In genomic region chr2:112339736-112340135, GRCm38 (mm10) we compare ENCODE assay signal across 10 mouse cellular contexts. TPM values are rescaled to one million over a fixed set of nuclear protein-coding genes. Genes with fewer than 3 reads are reported as not detected.
DNase-seq lines count a peak whose midpoint lies in the region; ATAC-seq and TF ChIP-seq lines count a peak whose summit lies in the region.
"Had no signal": no experiment of that assay in that cellular context is flagged by ENCODE, and none has a peak within 500 bp of the region (broad histone marks: within the 10 kb centered on the region; RNA-seq: fewer than 3 reads in every experiment).

No protein-coding gene starts in this region.

- ATAC-seq in kidney, embryonic 14.5 days (ENCODE audit: low FRiP score, low TSS enrichment) = no peak
- no peak for ATAC-seq in liver, postnatal 0 days
- ATAC-seq: hindbrain, embryonic 16.5 days; midbrain, embryonic 16.5 days had no signal

- DNase-seq in kidney, adult 9 months = peak; percentile 22
- peak; percentile 30 to 37 for DNase-seq in B cell, adult 2 months
- DNase-seq in liver, postnatal 0 days = no peak
- no peak for DNase-seq in layer of hippocampus, postnatal 25 days (ENCODE audit: extremely low spot score in 1 of 2, low spot score in 1 of 2)
- no peak for DNase-seq in right cerebral cortex, postnatal 14 days
- DNase-seq: cerebellum, postnatal 36 days had no signal

- no peaks in the 10 kb centered on the region for H3K9me3 ChIP-seq in kidney, embryonic 14.5 days (ENCODE audit: control insufficient read depth, low read length)
- no peaks in the 10 kb centered on the region for H3K9me3 ChIP-seq in E14TG2a.4 (ENCODE audit: low read length)
- no peaks in the 10 kb centered on the region for H3K9me3 ChIP-seq in liver, postnatal 0 days (ENCODE audit: low read length)

- H3K27me3 ChIP-seq in kidney, embryonic 14.5 days (ENCODE audit: control insufficient read depth, insufficient read depth, low read length) = no peaks in the 10 kb centered on the region
- no peaks in the 10 kb centered on the region for H3K27me3 ChIP-seq in E14TG2a.4 (ENCODE audit: insufficient read depth, low read length)
- H3K27me3 ChIP-seq in liver, postnatal 0 days (ENCODE audit: insufficient read depth, low read length) = no peaks in the 10 kb centered on the region

- H3K4me1 ChIP-seq in kidney, embryonic 14.5 days (ENCODE audit: control insufficient read depth, insufficient read depth, low read length) = no peaks in the 10 kb centered on the region
- H3K4me1 ChIP-seq in E14TG2a.4 (replicated peaks; ENCODE audit: low read depth, low read length) = no peaks in the 10 kb centered on the region
- no peaks in the 10 kb centered on the region for H3K4me1 ChIP-seq in liver, postnatal 0 days (ENCODE audit: insufficient read depth)

- H3K4me2 ChIP-seq in kidney, embryonic 14.5 days (replicated peaks; ENCODE audit: low read depth, low read length) = no peak overlapping the region
- no peak overlapping the region for H3K4me2 ChIP-seq in liver, postnatal 0 days (ENCODE audit: low read depth, low read length)

- TF ChIP-seq EP300 in liver, postnatal 0 days (IDR thresholded peaks at IDR 0.05; ENCODE audit: low read depth) = no peak

- H3K36me3 ChIP-seq in kidney, embryonic 14.5 days (ENCODE audit: control insufficient read depth, insufficient read depth, low read length) = peaks cover 20% of the 10 kb centered on the region
- peaks cover 53% of the 10 kb centered on the region for H3K36me3 ChIP-seq in E14TG2a.4 (ENCODE audit: insufficient read depth, low read length)
- H3K36me3 ChIP-seq in liver, postnatal 0 days (replicated peaks; ENCODE audit: insufficient read depth, low read length) = peaks cover 60% of the 10 kb centered on the region

- no peak overlapping the region for H3K4me3 ChIP-seq in kidney, embryonic 14.5 days (ENCODE audit: low read length)
- no peak overlapping the region for H3K4me3 ChIP-seq in E14TG2a.4 (replicated peaks; ENCODE audit: low read length)
- H3K4me3 ChIP-seq in liver, postnatal 0 days (ENCODE audit: low read depth, low read length) = no peak overlapping the region

- WGBS in kidney, embryonic 14.5 days = 89% methylated on average over 2 of the region's 2 CpGs
- 82% methylated on average over 2 of the region's 2 CpGs for WGBS in liver, postnatal 0 days (ENCODE audit: insufficient replicate concordance)

- H3K9ac ChIP-seq in kidney, embryonic 14.5 days (ENCODE audit: low read depth, low read length) = no peak overlapping the region
- H3K9ac ChIP-seq in liver, postnatal 0 days (replicated peaks) = no peak overlapping the region

- no peak overlapping the region for H3K27ac ChIP-seq in kidney, embryonic 14.5 days (ENCODE audit: low read depth, low read length)
- H3K27ac ChIP-seq in liver, postnatal 0 days (ENCODE audit: low read depth) = no peak overlapping the region

- 0 out of 2 replicates have a peak, but pooled peaks have one; percentile 11 for TF ChIP-seq CTCF in E14TG2a.4 (conservative IDR thresholded peaks at IDR 0.05; ENCODE audit: low read length)
- peak; percentile 53 for TF ChIP-seq CTCF in liver, postnatal 0 days (IDR thresholded peaks at IDR 0.05; ENCODE audit: low read depth)

RNA-seq across cellular contexts. Expression of gene Emc4, which starts 28.1 kb away (rescaled TPM):
- polyA plus RNA-seq in kidney, embryonic 14.5 days (2014; fragmentation: Nextera tagmentation; extraction: Ambion mirVana) = 123 and 132 TPM in 2 replicates
- polyA plus RNA-seq in liver, postnatal 0 days (2015; fragmentation: Nextera tagmentation; extraction: Ambion mirVana) = 62.9 and 63.6 TPM in 2 replicates
- total RNA-seq in layer of hippocampus, postnatal 25 days (2021) = 100 to 1,000 TPM; 141 to 144 TPM

RNA-seq across cellular contexts. Expression of gene Katnbl1, which starts 39.3 kb away (rescaled TPM):
- 37.4 and 46.5 TPM in 2 replicates for polyA plus RNA-seq in kidney, embryonic 14.5 days (2014; fragmentation: Nextera tagmentation; extraction: Ambion mirVana)
- 9.9 and 10.7 TPM in 2 replicates for polyA plus RNA-seq in liver, postnatal 0 days (2015; fragmentation: Nextera tagmentation; extraction: Ambion mirVana)
- total RNA-seq in layer of hippocampus, postnatal 25 days (2021) = 10 to 100 TPM; 10.4 to 12.5 TPM

Comparison
In these comparisons a context has a peak if more than half of its experiments do, and no peak if none do; other contexts are left out.
1. DNase-seq: peak in kidney, adult 9 months (single experiment) and B cell, adult 2 months (2 of 2); none in liver, postnatal 0 days (single experiment), layer of hippocampus, postnatal 25 days (0 of 2) and right cerebral cortex, postnatal 14 days (single experiment).